Mouse (Mus musculus) intestine, embryonic 16.5 days (tissue): ENCODE results near the gene Scgb1b20. TPM values are rescaled to one million over a fixed set of nuclear protein-coding genes. Genes with fewer than 3 reads are reported as not detected.
"Not testable (repeated sequence)": the region's sequence is repeated elsewhere in the genome, so short reads cannot be mapped to it uniquely, and the experiment has no call there.

Experiments used
- ATAC-seq: fragments of 200-750 bp; cut with Nextera tagmentation; 2 replicates; pipeline ENCODE4 v1.8.0; 2017; ENCODE audit warnings: moderate TSS enrichment, moderate library complexity
- H3K27ac ChIP-seq: fragments of 300-500 bp; sonication (generic); 2 replicates; pipeline ENCODE4 v1.5.1; 2014; ENCODE audit warnings: mild to moderate bottlenecking, low read length
- H3K27me3 ChIP-seq: fragments of 300-500 bp; sonication (generic); replicated peaks from 2 replicates; pipeline ENCODE4 v1.6.1; 2014; ENCODE audit warnings: low read length, control low read depth, mixed read lengths; ENCODE audit not compliant: control insufficient read depth, insufficient read depth
- H3K36me3 ChIP-seq: fragments of 300-500 bp; sonication (generic); 2 replicates; pipeline ENCODE4 v1.6.1; 2014; ENCODE audit warnings: low read length, control low read depth; ENCODE audit not compliant: control insufficient read depth, insufficient read depth
- H3K4me1 ChIP-seq: fragments of 300-500 bp; sonication (generic); 2 replicates; pipeline ENCODE4 v1.6.1; 2014; ENCODE audit warnings: low read length, control low read depth, mixed read lengths; ENCODE audit not compliant: control insufficient read depth, insufficient read depth
- H3K4me2 ChIP-seq: fragments of 300-500 bp; sonication (generic); 2 replicates; pipeline ENCODE4 v1.6.1; 2014; ENCODE audit warnings: low read depth, low read length, control low read depth
- H3K4me3 ChIP-seq: fragments of 300-500 bp; sonication (generic); 2 replicates; pipeline ENCODE4 v1.5.1; 2014; ENCODE audit warnings: mild to moderate bottlenecking, low read length
- H3K9ac ChIP-seq: fragments of 300-500 bp; sonication (generic); 2 replicates; pipeline ENCODE4 v1.6.1; 2014; ENCODE audit warnings: low read depth, low read length
- H3K9me3 ChIP-seq: fragments of 300-500 bp; sonication (generic); 2 replicates; pipeline ENCODE4 v1.6.1; 2016; ENCODE audit warnings: low read length, control low read depth; ENCODE audit not compliant: control insufficient read depth
- WGBS: fragments of 180-500 bp; shearing (Covaris S2); extraction: QIAGEN DNeasy Blood & Tissue Kit; methylation state at CpG from one replicate; pipeline ENCODE4 v1.1.7; 2014; 5-methylcytosine and 5-hydroxymethylcytosine counted together
- polyA plus RNA-seq: library from polyadenylated mRNA; unstranded; fragments of >200 nt; fragmentation: Nextera tagmentation; extraction: Ambion mirVana; gene quantifications from 2 replicates; pipeline ENCODE4 v1.2.1, GENCODE M21; 2015

Scgb1b20 gene
- polyA plus RNA-seq, result not detected in 2 replicates

- H3K27ac ChIP-seq, H3K9ac ChIP-seq, H3K4me2 ChIP-seq, ATAC-seq, H3K9me3 ChIP-seq, H3K4me3 ChIP-seq, H3K36me3 ChIP-seq, H3K27me3 ChIP-seq, H3K4me1 ChIP-seq: not testable (repeated sequence)
- WGBS, result 81% methylated on average over 4 of the region's 4 CpGs
These were observed at the start of gene Scgb1b20 for GRCm38 (mm10) chr7:33372934-33373333. Gene Scgb1b20 (plus strand): TSS chr7:33373234.

- not testable (repeated sequence) for H3K27ac ChIP-seq, H3K9ac ChIP-seq, H3K36me3 ChIP-seq, H3K27me3 ChIP-seq, H3K4me3 ChIP-seq, H3K4me1 ChIP-seq, H3K4me2 ChIP-seq, H3K9me3 ChIP-seq, ATAC-seq
- 90% methylated on average over 2 of the region's 2 CpGs for WGBS
These were observed 6.8 kb upstream of the Scgb1b20 start, which contains the start of gene Scgb2b20 for GRCm38 (mm10) chr7:33366222-33366621. Gene Scgb2b20 (minus strand): TSS chr7:33366322.

- not testable (repeated sequence) for H3K27me3 ChIP-seq, H3K9ac ChIP-seq, ATAC-seq, H3K4me2 ChIP-seq, H3K9me3 ChIP-seq, H3K36me3 ChIP-seq, H3K4me3 ChIP-seq, H3K27ac ChIP-seq, H3K4me1 ChIP-seq
These were observed 26.7 kb downstream of the Scgb1b20 start for GRCm38 (mm10) chr7:33399749-33400148.

- Histone ChIP-seq H3K9ac (no peak overlapping the region), H3K27ac (no peak overlapping the region), H3K9me3 (0 out of 2 replicates have a peak, but pooled peaks cover 3% of the 10 kb centered on the region), H3K27me3 (no peaks in the 10 kb centered on the region), H3K4me1 (no peaks in the 10 kb centered on the region), H3K4me2 (no peak overlapping the region), H3K4me3 (no peak overlapping the region), H3K36me3 (no peaks in the 10 kb centered on the region)
- 79% methylated on average over 1 of the region's 1 CpGs for WGBS
- no peak for ATAC-seq
These were observed 28.6 kb downstream of the Scgb1b20 start for GRCm38 (mm10) chr7:33401650-33402049.

- not testable (repeated sequence) for H3K4me2 ChIP-seq, H3K27me3 ChIP-seq, H3K27ac ChIP-seq, ATAC-seq, H3K36me3 ChIP-seq, H3K4me1 ChIP-seq, H3K9me3 ChIP-seq, H3K9ac ChIP-seq, H3K4me3 ChIP-seq
- 45% methylated on average over 1 of the region's 1 CpGs for WGBS
These were observed 36.6 kb downstream of the Scgb1b20 start for GRCm38 (mm10) chr7:33409681-33410080.

Other genes with a start within 250 kb of the Scgb1b20 start
- gene Scgb2b18, start 199.4 kb upstream of the Scgb1b20 start, polyA plus RNA-seq, result not detected in 2 replicates
- not detected in 2 replicates for gene Scgb1b18, start 187.7 kb upstream of the Scgb1b20 start, polyA plus RNA-seq
- gene Scgb2b19, start 92.9 kb upstream of the Scgb1b20 start, polyA plus RNA-seq, result not detected in 2 replicates
- gene Scgb1b19, start 85.9 kb upstream of the Scgb1b20 start, polyA plus RNA-seq, result not detected in 2 replicates
- not detected in 2 replicates for gene Scgb2b20, start 6.9 kb upstream of the Scgb1b20 start, polyA plus RNA-seq
- not detected in 2 replicates for gene Scgb2b21, start 147.2 kb downstream of the Scgb1b20 start, polyA plus RNA-seq